Mouse (Mus musculus) thymus, adult 2 months (tissue): ENCODE results near the gene Frrs1l.

Source experiments
- CTCF ChIP-seq: fragments of 200-500 bp; IDR thresholded peaks from 2 replicates; pipeline ENCODE4 v1.5.1; 2012; ENCODE audit warnings: mild to moderate bottlenecking, control low read depth, low read length, moderate library complexity, borderline replicate concordance; ENCODE audit not compliant: control insufficient read depth, poor library complexity, insufficient read depth; ENCODE audit errors: extremely low read depth
- POLR2A ChIP-seq: fragments of 200-500 bp; IDR thresholded peaks from 2 replicates; pipeline ENCODE4 v1.6.1; 2012; ENCODE audit warnings: mild to moderate bottlenecking, low read length, control low read depth, moderate library complexity; ENCODE audit not compliant: control insufficient read depth, poor library complexity, insufficient read depth; ENCODE audit errors: extremely low read depth

GRCm38 (mm10) chr4:56933154-56933553 is 57.0 kb downstream of the Frrs1l start:
- TF ChIP-seq CTCF: no peak
- no peak for TF ChIP-seq POLR2A
